Mouse (Mus musculus) stomach, embryonic 16.5 days (tissue): Measurements from ENCODE around the gene Tmem218. TPM values are rescaled to one million over a fixed set of nuclear protein-coding genes. Genes with fewer than 3 reads are reported as not detected.

Source experiments
- ATAC-seq: fragments of 200-750 bp; cut with Nextera tagmentation; 2 replicates; pipeline ENCODE4 v1.8.0; 2017; ENCODE audit warnings: moderate number of reproducible peaks, moderate TSS enrichment; ENCODE audit not compliant: insufficient read depth, low FRiP score
- H3K27ac ChIP-seq: fragments of 300-500 bp; sonication (generic); 2 replicates; pipeline ENCODE4 v1.5.1; 2014; ENCODE audit warnings: low read length
- H3K27me3 ChIP-seq: fragments of 300-500 bp; sonication (generic); 2 replicates; pipeline ENCODE4 v1.6.1; 2014; ENCODE audit warnings: low read length, control low read depth, mixed read lengths; ENCODE audit not compliant: control insufficient read depth, insufficient read depth
- H3K36me3 ChIP-seq: fragments of 300-500 bp; sonication (generic); 2 replicates; pipeline ENCODE4 v1.6.1; 2014; ENCODE audit warnings: low read length; ENCODE audit not compliant: control insufficient read depth, insufficient read depth
- H3K4me1 ChIP-seq: fragments of 300-500 bp; sonication (generic); 2 replicates; pipeline ENCODE4 v1.6.1; 2014; ENCODE audit warnings: low read length, control low read depth, mixed read lengths; ENCODE audit not compliant: control insufficient read depth, insufficient read depth
- H3K4me2 ChIP-seq: fragments of 300-500 bp; sonication (generic); 2 replicates; pipeline ENCODE4 v1.6.1; 2014; ENCODE audit warnings: low read depth, low read length, mixed read lengths
- H3K4me3 ChIP-seq: fragments of 300-500 bp; sonication (generic); replicated peaks from 2 replicates; pipeline ENCODE4 v1.5.1; 2014; ENCODE audit warnings: mild to moderate bottlenecking, low read length
- H3K9ac ChIP-seq: fragments of 300-500 bp; sonication (generic); 2 replicates; pipeline ENCODE4 v1.6.1; 2014; ENCODE audit warnings: low read length
- H3K9me3 ChIP-seq: fragments of 300-500 bp; sonication (generic); replicated peaks from 2 replicates; pipeline ENCODE4 v1.6.1; 2016; ENCODE audit warnings: low read length, control low read depth; ENCODE audit not compliant: control insufficient read depth
- WGBS: fragments of 180-500 bp; shearing (Covaris S2); extraction: QIAGEN DNeasy Blood & Tissue Kit; methylation state at CpG from one replicate; pipeline ENCODE4 v1.1.7; 2014; 5-methylcytosine and 5-hydroxymethylcytosine counted together
- polyA plus RNA-seq: library from polyadenylated mRNA; unstranded; fragments of >200 nt; fragmentation: Nextera tagmentation; extraction: Ambion mirVana; gene quantifications from 2 replicates; pipeline ENCODE4 v1.2.1, GENCODE M21; 2015

Tmem218 gene
- polyA plus RNA-seq, 1 experiment from 2014 or later, result 9.8 TPM

DNA sequence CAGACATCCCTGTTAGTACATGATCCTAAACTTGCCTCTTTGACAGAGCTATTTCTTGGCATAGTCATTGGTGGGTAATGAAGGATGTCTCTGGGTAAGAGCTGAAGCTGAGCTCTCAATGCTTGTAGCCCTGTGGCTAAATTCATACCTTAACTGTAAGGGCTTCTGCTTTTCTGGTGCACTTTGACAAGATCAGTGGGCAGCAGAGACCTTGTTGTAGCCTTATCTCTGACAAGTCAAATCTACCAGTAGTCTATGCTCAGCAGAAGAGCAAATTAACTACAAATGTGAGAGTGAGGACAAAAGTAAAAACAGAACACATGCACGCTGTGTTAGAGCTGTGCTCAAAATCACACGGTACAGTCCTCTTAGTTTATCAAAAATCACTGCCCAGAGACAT lies 58.6 kb downstream of the Tmem218 start:
- no peaks in the 10 kb centered on the region for H3K9me3 ChIP-seq
- no peaks in the 10 kb centered on the region for H3K36me3 ChIP-seq
- H3K4me1 ChIP-seq, result no peaks in the 10 kb centered on the region
- H3K27me3 ChIP-seq, result no peaks in the 10 kb centered on the region
- no peak overlapping the region for H3K27ac ChIP-seq
- no peak overlapping the region for H3K4me2 ChIP-seq
- no peak overlapping the region for H3K4me3 ChIP-seq
- 81% methylated on average over 2 of the region's 2 CpGs for WGBS
- no peak overlapping the region for H3K9ac ChIP-seq
- no peak for ATAC-seq

Other genes with a start within 250 kb of the Tmem218 start
- 10.2 and 10.5 TPM in 2 replicates for gene Pknox2, start 60.8 kb upstream of the Tmem218 start, polyA plus RNA-seq
- 3.6 and 3.9 TPM in 2 replicates for gene Slc37a2, start 47.5 kb downstream of the Tmem218 start, polyA plus RNA-seq
- gene Ccdc15, start 140.2 kb downstream of the Tmem218 start, polyA plus RNA-seq, result 4.2 and 5.0 TPM in 2 replicates
- gene Hepacam, start 159.1 kb downstream of the Tmem218 start, polyA plus RNA-seq, result 0.19 TPM in 1 of 2 replicates, not detected in the other
- gene Robo4, start 193.7 kb downstream of the Tmem218 start, polyA plus RNA-seq, result 12.3 and 13.3 TPM in 2 replicates
- not detected in 2 replicates for gene Robo3, start 225.0 kb downstream of the Tmem218 start, polyA plus RNA-seq